Mouse (Mus musculus): Measurements from ENCODE around the gene Cdh12. TPM values are rescaled to one million over a fixed set of nuclear protein-coding genes. Genes with fewer than 3 reads are reported as not detected.
A peak's percentile ranks its signal among the peaks of the same experiment; 100 is the strongest.
"Not testable (repeated sequence)": the region's sequence is repeated elsewhere in the genome, so short reads cannot be mapped to it uniquely, and the experiment has no call there.

The Cdh12 gene
- total RNA-seq, 2 experiments from 2014 or later = 0.18 TPM

GRCm38 (mm10) chr15:21109009-21109841 is 660.2 kb downstream of the Cdh12 start:
- DNase-seq = peak; percentile 20

GRCm38 (mm10) chr15:21109889-21110500 is 660.9 kb downstream of the Cdh12 start:
- no peak for DNase-seq

GRCm38 (mm10) chr15:21110874-21111603 is 662.0 kb downstream of the Cdh12 start:
- DNase-seq = peak; percentile 13

GRCm38 (mm10) chr15:21114775-21115174 is 665.7 kb downstream of the Cdh12 start:
- DNase-seq = not testable (repeated sequence)

- DNase-seq = no peak
These were observed 681.6 kb downstream of the Cdh12 start for GRCm38 (mm10) chr15:21130660-21131059.

GRCm38 (mm10) chr15:21132999-21133398 is 683.9 kb downstream of the Cdh12 start:
- no peak for DNase-seq

GRCm38 (mm10) chr15:21146896-21147295 is 697.8 kb downstream of the Cdh12 start:
- DNase-seq = peak; percentile 36

- no peak for DNase-seq
These were observed 704.5 kb downstream of the Cdh12 start for GRCm38 (mm10) chr15:21153602-21154001.

GRCm38 (mm10) chr15:21179727-21180126 is 730.7 kb downstream of the Cdh12 start:
- no peak for DNase-seq

GRCm38 (mm10) chr15:21180191-21180590 is 731.1 kb downstream of the Cdh12 start:
- DNase-seq = no peak

- no peak for DNase-seq
These were observed 736.7 kb downstream of the Cdh12 start for GRCm38 (mm10) chr15:21185799-21186198.

GRCm38 (mm10) chr15:21210089-21210488 is 761.0 kb downstream of the Cdh12 start:
- DNase-seq = not testable (repeated sequence)

- no peak for DNase-seq
These were observed 773.9 kb downstream of the Cdh12 start for GRCm38 (mm10) chr15:21223006-21223405.

- no peak for DNase-seq
These were observed 812.3 kb downstream of the Cdh12 start for GRCm38 (mm10) chr15:21261318-21261717.

GRCm38 (mm10) chr15:21269856-21270255 is 820.8 kb downstream of the Cdh12 start:
- no peak for DNase-seq

- DNase-seq = no peak
These were observed 848.0 kb downstream of the Cdh12 start for GRCm38 (mm10) chr15:21297051-21297450.

- no peak for DNase-seq
These were observed 866.4 kb downstream of the Cdh12 start for GRCm38 (mm10) chr15:21315457-21315856.

- DNase-seq = no peak
These were observed 894.8 kb downstream of the Cdh12 start for GRCm38 (mm10) chr15:21343853-21344252.

- DNase-seq = no peak
These were observed 895.3 kb downstream of the Cdh12 start for GRCm38 (mm10) chr15:21344323-21344722.

- DNase-seq = no peak
These were observed 895.7 kb downstream of the Cdh12 start for GRCm38 (mm10) chr15:21344749-21345148.

- DNase-seq = no peak
These were observed 906.5 kb downstream of the Cdh12 start for GRCm38 (mm10) chr15:21355356-21356101.

- DNase-seq = no peak
These were observed 917.3 kb downstream of the Cdh12 start for GRCm38 (mm10) chr15:21366366-21366765.
